Mouse (Mus musculus) cerebellum, adult 18-20 months (tissue): ENCODE measurements around the gene Xpr1.

Experiments
- DNase-seq, 2 experiments: peaks; one replicate each; pipeline ENCODE4 v3.0.0; 2021

The Xpr1 gene

DNA sequence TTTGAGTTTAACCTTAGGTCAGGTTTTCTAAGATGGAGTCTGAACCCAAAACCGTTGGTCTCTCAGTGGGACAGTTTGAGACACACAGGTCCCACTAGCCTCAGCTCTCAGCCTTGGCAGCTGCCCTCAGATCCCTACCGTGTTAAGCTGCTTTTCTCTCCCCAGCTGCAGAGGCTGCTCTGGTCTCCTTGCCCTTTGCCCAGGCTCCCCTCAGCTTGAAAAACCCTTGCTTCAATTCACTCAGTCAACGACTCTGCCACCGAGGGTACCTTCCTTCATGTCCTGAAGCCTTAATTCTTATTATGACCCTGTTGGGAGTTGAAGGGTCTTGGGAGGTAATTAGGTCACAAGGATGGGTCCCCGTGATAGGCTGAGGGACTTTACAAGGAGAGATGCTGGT lies 167.3 kb downstream of the Xpr1 start:
- DNase-seq: no peak

GRCm38 (mm10) chr1:155248041-155248440 lies 169.2 kb downstream of the Xpr1 start:
- DNase-seq: no peak

- no peak for DNase-seq
Observed at GRCm38 (mm10) chr1:155247441-155247840, 169.8 kb downstream of the Xpr1 start.

DNA sequence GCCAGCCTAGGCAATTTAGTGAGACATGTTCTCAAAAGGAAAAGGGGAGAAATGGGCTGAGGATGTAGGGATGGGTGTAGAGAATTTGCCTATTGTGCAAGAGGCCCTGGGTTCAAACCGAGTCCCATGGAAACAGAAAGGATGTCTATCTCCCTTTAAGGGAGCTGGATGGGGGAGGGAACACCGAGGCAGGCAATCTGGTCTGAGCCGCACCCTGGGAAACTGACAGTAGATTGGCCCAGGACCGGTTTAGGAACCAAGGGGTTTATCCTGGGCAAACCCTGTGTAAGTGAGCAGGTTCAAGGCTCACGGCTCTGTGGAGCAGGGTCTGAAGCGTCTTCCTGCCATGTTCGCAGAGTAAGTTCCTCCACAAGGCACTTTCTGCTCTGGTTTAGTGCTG lies 171.7 kb downstream of the Xpr1 start:
- DNase-seq: no peak

GRCm38 (mm10) chr1:155244771-155245211 lies 172.4 kb downstream of the Xpr1 start:
- no peak for DNase-seq

DNA sequence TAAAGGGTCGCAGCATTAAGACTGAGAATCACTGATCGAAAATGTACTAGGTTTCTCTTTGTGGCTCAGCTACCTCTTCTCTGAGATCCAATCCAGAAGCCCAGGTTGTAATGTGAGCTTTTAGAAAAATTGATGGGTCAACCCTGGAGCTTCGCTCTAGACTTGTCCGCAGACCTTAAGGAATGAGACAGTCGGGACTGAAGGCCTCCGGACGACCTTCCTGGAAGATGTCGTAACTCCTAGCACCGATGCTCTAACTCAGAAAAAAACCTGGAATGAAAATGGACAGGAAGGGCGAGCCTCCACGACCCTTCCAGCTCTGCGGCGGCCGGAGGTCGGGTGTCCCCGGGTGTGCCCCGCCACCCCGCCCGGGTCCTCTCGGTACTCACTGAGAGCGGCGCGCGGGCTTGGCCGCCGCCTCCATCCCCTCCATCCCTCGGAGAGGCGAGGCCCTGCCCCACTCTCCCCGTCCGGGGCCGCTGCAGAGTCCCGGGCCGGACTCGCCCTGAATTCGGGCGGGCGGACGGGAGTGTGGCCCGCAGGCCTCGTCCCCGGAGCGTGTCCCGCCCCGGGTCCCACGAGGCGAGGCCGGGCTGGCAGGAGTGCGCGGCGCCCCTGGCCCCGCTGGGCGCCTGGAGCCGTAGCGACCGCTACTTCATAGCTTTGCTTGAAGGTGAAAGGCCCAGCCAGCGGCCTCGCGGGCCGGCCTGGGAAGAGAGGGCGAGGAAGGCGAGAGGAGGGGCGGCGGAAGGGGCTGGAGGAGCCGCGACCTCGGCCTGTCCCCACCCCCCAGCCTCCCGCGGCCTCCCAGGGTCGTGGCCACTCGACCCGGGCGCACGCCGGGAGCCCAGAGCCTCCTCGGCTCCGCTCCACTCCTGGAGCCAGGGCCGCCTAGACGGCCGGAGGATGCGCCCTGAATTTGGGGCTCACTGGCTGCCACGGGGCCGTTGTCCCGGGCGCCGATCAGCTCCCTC lies 173.1 kb downstream of the Xpr1 start, which contains the start of gene BC034090:
Gene BC034090, minus strand, starts transcription at position 648 of the 974 bp plus-strand sequence.
- no peak for DNase-seq

GRCm38 (mm10) chr1:155242488-155242745 lies 174.8 kb downstream of the Xpr1 start:
- DNase-seq: no peak

- DNase-seq: no peak
Observed at GRCm38 (mm10) chr1:155241701-155242487, 175.3 kb downstream of the Xpr1 start.

DNA sequence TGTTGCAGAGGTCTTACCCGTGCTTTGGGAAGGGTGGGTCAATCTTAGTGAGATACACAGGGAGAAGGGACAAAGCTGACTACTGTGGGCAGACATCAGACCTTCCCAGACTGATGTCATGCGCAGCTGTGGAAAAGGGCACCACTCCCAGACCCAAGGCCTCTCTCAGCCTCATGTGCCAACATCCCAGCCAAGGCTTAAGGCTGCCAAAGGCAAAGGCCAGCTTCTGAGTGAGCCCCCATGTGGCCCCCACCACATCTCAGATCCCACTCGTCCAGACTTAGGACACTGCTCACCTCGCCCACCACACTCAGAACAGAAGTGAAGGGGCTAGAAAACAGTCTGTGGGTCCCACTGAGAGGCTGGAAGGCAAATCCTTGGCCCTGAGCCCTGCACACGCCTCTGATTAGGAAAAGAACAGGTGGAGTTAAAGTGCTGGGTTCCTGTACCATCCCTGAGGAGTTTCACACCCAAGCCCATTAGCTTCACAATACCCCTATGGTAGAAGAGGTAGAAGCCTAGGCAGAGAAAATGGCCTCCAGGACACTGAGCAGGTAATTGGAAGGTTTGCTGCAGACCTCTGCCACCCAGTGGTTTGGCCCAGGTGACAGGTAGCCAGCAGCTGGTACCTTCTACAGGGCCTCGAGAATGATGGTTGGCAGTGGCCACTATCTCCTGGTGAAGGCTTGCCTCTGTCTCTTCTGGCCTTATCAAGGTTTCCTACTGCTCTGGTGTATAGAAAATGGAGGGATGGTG lies 177.1 kb downstream of the Xpr1 start:
- no peak for DNase-seq

DNA sequence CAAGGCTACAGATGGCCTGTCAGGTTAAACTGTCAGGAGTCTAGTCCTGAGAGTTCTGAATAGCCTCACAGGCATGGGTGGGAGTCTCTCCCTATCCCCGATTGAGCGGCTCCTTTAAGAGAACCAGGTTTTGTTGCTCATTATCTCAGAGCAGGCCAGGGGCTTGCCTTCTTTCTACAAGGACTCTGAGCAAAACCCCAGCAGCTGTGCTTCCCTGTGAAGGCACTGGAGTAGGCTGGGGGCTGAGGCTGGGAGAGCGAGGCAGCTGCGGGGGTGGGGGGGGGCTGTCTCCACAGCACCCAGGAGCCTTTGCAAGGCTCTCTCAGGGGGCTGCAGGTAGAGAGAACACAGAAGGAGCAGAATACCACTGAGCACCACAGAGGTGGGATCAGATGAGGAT lies 178.0 kb downstream of the Xpr1 start:
- DNase-seq: no peak

- no peak for DNase-seq
Observed at GRCm38 (mm10) chr1:155238126-155238525, 179.1 kb downstream of the Xpr1 start.

DNA sequence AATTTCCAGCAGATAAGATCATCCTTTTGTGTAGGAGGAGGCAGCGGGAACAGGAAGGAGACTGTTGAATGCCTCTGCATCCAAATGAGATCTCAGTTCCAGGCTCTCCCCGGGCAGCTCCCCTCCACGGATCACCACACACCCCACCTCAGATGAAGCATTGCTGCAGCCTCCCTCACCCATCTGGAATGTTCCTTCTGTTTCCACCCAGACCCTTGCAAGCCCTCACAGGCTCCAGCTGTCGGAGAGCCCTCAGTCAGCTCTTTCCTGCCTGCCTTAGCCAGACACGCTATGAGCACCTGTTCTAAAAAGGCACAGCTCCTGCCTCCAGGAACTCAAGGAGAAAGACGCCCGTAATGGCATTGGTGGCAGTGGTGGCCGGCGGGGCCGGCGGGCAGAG lies 179.8 kb downstream of the Xpr1 start:
- no peak for DNase-seq

DNA sequence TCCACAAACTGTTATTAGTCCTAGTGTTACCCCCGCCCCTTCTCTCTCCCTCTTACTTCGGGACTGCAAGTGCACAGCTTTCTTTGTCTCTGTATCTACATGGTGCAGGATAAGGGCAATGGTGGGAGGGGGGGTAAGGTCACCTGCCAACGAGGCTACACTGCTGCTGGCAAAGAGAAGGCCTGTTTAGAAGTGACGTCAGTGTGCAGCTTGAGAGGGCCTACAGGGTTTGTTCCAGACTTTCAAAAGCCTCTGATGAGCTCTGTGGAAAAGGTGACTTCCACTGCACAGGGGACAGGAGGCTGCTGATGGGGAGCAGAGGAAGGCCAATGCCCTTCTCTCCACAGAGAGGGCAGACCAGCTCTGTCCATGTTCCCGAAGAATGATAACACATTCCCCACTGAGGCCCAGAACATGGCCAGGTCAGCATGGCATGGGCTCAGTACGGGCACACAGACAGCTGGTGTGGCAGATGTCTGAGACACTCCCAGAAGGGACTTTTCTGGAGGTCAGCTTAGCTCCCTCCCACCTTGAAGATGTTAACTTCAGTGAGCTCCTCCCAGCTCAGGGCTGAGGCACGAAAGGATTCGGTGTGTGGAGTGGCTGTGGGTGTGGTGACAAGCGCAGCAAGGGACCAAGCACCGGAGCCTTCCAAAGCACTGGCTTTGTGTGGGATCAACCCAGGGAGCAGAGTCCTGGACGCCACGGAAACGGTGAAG lies 180.8 kb downstream of the Xpr1 start:
- DNase-seq: no peak

DNA sequence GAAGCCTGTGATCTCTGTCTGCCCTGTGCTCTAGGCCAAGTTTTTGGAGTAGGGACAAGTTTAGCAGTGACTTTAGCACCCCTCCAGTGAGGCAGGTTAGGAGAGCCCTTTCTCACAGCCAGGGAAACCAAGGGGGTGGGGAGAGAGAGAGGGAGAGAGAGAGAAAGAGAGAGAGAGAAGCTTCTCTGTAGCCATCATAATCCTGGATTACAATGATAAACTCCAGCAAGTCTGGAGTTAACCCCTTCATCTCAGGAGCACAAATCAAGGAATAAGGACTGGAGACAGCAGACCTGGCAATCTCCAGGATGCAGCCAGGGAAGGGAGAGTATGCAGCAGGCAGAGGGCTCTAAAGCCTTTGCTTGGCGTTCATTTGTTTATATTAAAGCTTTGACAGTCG lies 181.6 kb downstream of the Xpr1 start:
- DNase-seq: no peak

GRCm38 (mm10) chr1:155233931-155234607 lies 183.1 kb downstream of the Xpr1 start:
- peak; percentile 53 to 58 for DNase-seq

DNA sequence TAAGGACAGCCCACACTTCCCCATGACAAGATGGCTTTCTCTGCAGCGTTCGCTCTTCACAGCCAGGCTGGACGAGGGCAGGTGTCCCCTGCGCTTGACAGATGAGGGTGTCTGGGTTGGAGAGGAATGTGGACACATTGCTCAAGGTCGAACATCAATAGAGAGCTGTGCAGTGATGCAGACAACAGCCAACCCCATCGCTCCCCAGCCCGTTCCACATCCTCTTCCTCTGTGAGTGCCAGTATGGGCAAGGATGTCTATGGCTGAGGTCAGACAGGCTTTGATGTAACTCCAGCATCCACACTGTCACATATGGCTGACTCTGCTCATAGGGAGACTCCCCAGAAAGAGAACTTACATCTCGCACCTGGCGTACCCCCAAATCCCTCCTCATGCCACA lies 183.8 kb downstream of the Xpr1 start:
- DNase-seq: no peak

GRCm38 (mm10) chr1:155232786-155233185 lies 184.4 kb downstream of the Xpr1 start:
- peak; percentile 63 to 65 for DNase-seq

GRCm38 (mm10) chr1:155232385-155232784 lies 184.8 kb downstream of the Xpr1 start:
- DNase-seq: no peak

- peak in 1 of 2 experiments; percentile 51 for DNase-seq
Observed at GRCm38 (mm10) chr1:155229464-155230411, 187.5 kb downstream of the Xpr1 start.
